Mouse (Mus musculus): ENCODE results near the gene Cntnap5a. TPM values are rescaled to one million over a fixed set of nuclear protein-coding genes. Genes with fewer than 3 reads are reported as not detected.

Cntnap5a gene
- polyA plus RNA-seq, 1 experiment from 2014 or later, result not detected

GRCm38 (mm10) chr1:115925953-115926665, 241.6 kb downstream of the Cntnap5a start:
- H3K36me3 ChIP-seq, result no peaks in the 10 kb centered on the region
- no peak overlapping the region for H3K9ac ChIP-seq
- H3K4me2 ChIP-seq, result no peak overlapping the region
- WGBS, result 82% methylated on average over 1 of the region's 1 CpGs
- no peaks in the 10 kb centered on the region for H3K27me3 ChIP-seq
- ATAC-seq (ENCODE audit: insufficient number of reproducible peaks, low FRiP score, low TSS enrichment, low read depth), result no peak
- no peak overlapping the region for H3K4me3 ChIP-seq
- no peaks in the 10 kb centered on the region for H3K9me3 ChIP-seq
- H3K4me1 ChIP-seq, result no peaks in the 10 kb centered on the region
- H3K27ac ChIP-seq, result no peak overlapping the region

GRCm38 (mm10) chr1:115932045-115932444, 247.5 kb downstream of the Cntnap5a start:
- H3K27me3 ChIP-seq, result no peaks in the 10 kb centered on the region
- 39% methylated on average over 1 of the region's 1 CpGs for WGBS
- no peak overlapping the region for H3K4me2 ChIP-seq
- no peak overlapping the region for H3K27ac ChIP-seq
- no peaks in the 10 kb centered on the region for H3K9me3 ChIP-seq
- H3K9ac ChIP-seq, result no peak overlapping the region
- no peak overlapping the region for H3K4me3 ChIP-seq
- no peak for ATAC-seq (ENCODE audit: insufficient number of reproducible peaks, low FRiP score, low TSS enrichment, low read depth)
- no peaks in the 10 kb centered on the region for H3K4me1 ChIP-seq
- H3K36me3 ChIP-seq, result no peaks in the 10 kb centered on the region

GRCm38 (mm10) chr1:115945892-115946291, 261.3 kb downstream of the Cntnap5a start:
- no peaks in the 10 kb centered on the region for H3K36me3 ChIP-seq
- H3K9me3 ChIP-seq, result no peaks in the 10 kb centered on the region
- no peak overlapping the region for H3K9ac ChIP-seq
- H3K27ac ChIP-seq, result no peak overlapping the region
- H3K4me2 ChIP-seq, result no peak overlapping the region
- no peak overlapping the region for H3K4me3 ChIP-seq
- no peaks in the 10 kb centered on the region for H3K4me1 ChIP-seq
- 71% methylated on average over 3 of the region's 3 CpGs for WGBS
- H3K27me3 ChIP-seq, result no peaks in the 10 kb centered on the region
- ATAC-seq (ENCODE audit: insufficient number of reproducible peaks, low FRiP score, low TSS enrichment, low read depth), result no peak

GRCm38 (mm10) chr1:115956528-115956927, 272.0 kb downstream of the Cntnap5a start:
- no peaks in the 10 kb centered on the region for H3K9me3 ChIP-seq
- no peak for ATAC-seq (ENCODE audit: insufficient number of reproducible peaks, low FRiP score, low TSS enrichment, low read depth)
- no peaks in the 10 kb centered on the region for H3K4me1 ChIP-seq
- H3K27ac ChIP-seq, result no peak overlapping the region
- no peak overlapping the region for H3K4me2 ChIP-seq
- H3K9ac ChIP-seq, result no peak overlapping the region
- no peak overlapping the region for H3K4me3 ChIP-seq
- WGBS, result 82% methylated on average over 2 of the region's 2 CpGs
- H3K27me3 ChIP-seq, result no peaks in the 10 kb centered on the region
- no peaks in the 10 kb centered on the region for H3K36me3 ChIP-seq

- WGBS, result 78% methylated on average over 4 of the region's 4 CpGs
- H3K4me3 ChIP-seq, result no peak overlapping the region
- no peaks in the 10 kb centered on the region for H3K36me3 ChIP-seq
- H3K4me1 ChIP-seq, result no peaks in the 10 kb centered on the region
- H3K27ac ChIP-seq, result no peak overlapping the region
- no peak for ATAC-seq (ENCODE audit: insufficient number of reproducible peaks, low FRiP score, low TSS enrichment, low read depth)
- no peaks in the 10 kb centered on the region for H3K27me3 ChIP-seq
- no peak overlapping the region for H3K4me2 ChIP-seq
- no peaks in the 10 kb centered on the region for H3K9me3 ChIP-seq
- no peak overlapping the region for H3K9ac ChIP-seq
Observed at GRCm38 (mm10) chr1:115964993-115965575, 280.5 kb downstream of the Cntnap5a start.

- no peaks in the 10 kb centered on the region for H3K9me3 ChIP-seq
- H3K4me2 ChIP-seq, result no peak overlapping the region
- 77% methylated on average over 1 of the region's 1 CpGs for WGBS
- no peaks in the 10 kb centered on the region for H3K4me1 ChIP-seq
- no peak overlapping the region for H3K4me3 ChIP-seq
- no peaks in the 10 kb centered on the region for H3K27me3 ChIP-seq
- no peak for ATAC-seq (ENCODE audit: insufficient number of reproducible peaks, low FRiP score, low TSS enrichment, low read depth)
- H3K27ac ChIP-seq, result no peak overlapping the region
- no peaks in the 10 kb centered on the region for H3K36me3 ChIP-seq
- no peak overlapping the region for H3K9ac ChIP-seq
Observed at GRCm38 (mm10) chr1:115990204-115990603, 305.6 kb downstream of the Cntnap5a start.

- H3K9me3 ChIP-seq, result no peaks in the 10 kb centered on the region
- ATAC-seq (ENCODE audit: insufficient number of reproducible peaks, low FRiP score, low TSS enrichment, low read depth), result no peak
- no peak overlapping the region for H3K4me3 ChIP-seq
- H3K9ac ChIP-seq, result no peak overlapping the region
- no peaks in the 10 kb centered on the region for H3K36me3 ChIP-seq
- 65% methylated on average over 2 of the region's 2 CpGs for WGBS
- H3K4me1 ChIP-seq, result no peaks in the 10 kb centered on the region
- H3K4me2 ChIP-seq, result no peak overlapping the region
- no peaks in the 10 kb centered on the region for H3K27me3 ChIP-seq
- no peak overlapping the region for H3K27ac ChIP-seq
Observed at GRCm38 (mm10) chr1:116015768-116016167, 331.2 kb downstream of the Cntnap5a start.

- no peaks in the 10 kb centered on the region for H3K9me3 ChIP-seq
- H3K9ac ChIP-seq, result no peak overlapping the region
- H3K4me1 ChIP-seq, result no peaks in the 10 kb centered on the region
- no peak overlapping the region for H3K4me3 ChIP-seq
- ATAC-seq (ENCODE audit: insufficient number of reproducible peaks, low FRiP score, low TSS enrichment, low read depth), result no peak
- no peaks in the 10 kb centered on the region for H3K27me3 ChIP-seq
- H3K27ac ChIP-seq, result no peak overlapping the region
- 73% methylated on average over 1 of the region's 1 CpGs for WGBS
- no peaks in the 10 kb centered on the region for H3K36me3 ChIP-seq
- H3K4me2 ChIP-seq, result no peak overlapping the region
Observed at GRCm38 (mm10) chr1:116029653-116030052, 345.1 kb downstream of the Cntnap5a start.

GRCm38 (mm10) chr1:116035897-116036296, 351.3 kb downstream of the Cntnap5a start:
- WGBS, result 60% methylated on average over 1 of the region's 1 CpGs
- H3K4me1 ChIP-seq, result no peaks in the 10 kb centered on the region
- H3K36me3 ChIP-seq, result no peaks in the 10 kb centered on the region
- H3K4me3 ChIP-seq, result no peak overlapping the region
- no peaks in the 10 kb centered on the region for H3K27me3 ChIP-seq
- H3K9me3 ChIP-seq, result no peaks in the 10 kb centered on the region
- no peak overlapping the region for H3K9ac ChIP-seq
- no peak overlapping the region for H3K4me2 ChIP-seq
- ATAC-seq (ENCODE audit: insufficient number of reproducible peaks, low FRiP score, low TSS enrichment, low read depth), result no peak
- H3K27ac ChIP-seq, result no peak overlapping the region

GRCm38 (mm10) chr1:116036894-116037293, 352.3 kb downstream of the Cntnap5a start:
- Histone ChIP-seq H3K4me2 (no peak overlapping the region), H3K9me3 (no peaks in the 10 kb centered on the region), H3K27me3 (no peaks in the 10 kb centered on the region), H3K27ac (no peak overlapping the region), H3K36me3 (no peaks in the 10 kb centered on the region), H3K4me1 (no peaks in the 10 kb centered on the region), H3K9ac (no peak overlapping the region), H3K4me3 (no peak overlapping the region)
- 80% methylated on average over 2 of the region's 2 CpGs for WGBS
- ATAC-seq (ENCODE audit: insufficient number of reproducible peaks, low FRiP score, low TSS enrichment, low read depth), result no peak

GRCm38 (mm10) chr1:116044083-116044482, 359.5 kb downstream of the Cntnap5a start:
- H3K9ac ChIP-seq, result no peak overlapping the region

GRCm38 (mm10) chr1:116107010-116107723, 422.6 kb downstream of the Cntnap5a start:
- ATAC-seq (ENCODE audit: insufficient number of reproducible peaks, low FRiP score, low TSS enrichment, low read depth), result no peak
- no peak overlapping the region for H3K27ac ChIP-seq
- no peaks in the 10 kb centered on the region for H3K27me3 ChIP-seq
- WGBS, result 67% methylated on average over 3 of the region's 3 CpGs
- H3K4me3 ChIP-seq, result no peak overlapping the region
- H3K4me1 ChIP-seq, result no peaks in the 10 kb centered on the region
- no peaks in the 10 kb centered on the region for H3K36me3 ChIP-seq
- H3K9ac ChIP-seq, result no peak overlapping the region
- no peaks in the 10 kb centered on the region for H3K9me3 ChIP-seq
- no peak overlapping the region for H3K4me2 ChIP-seq

More at GRCm38 (mm10) chr1:116044083-116044482, 359.5 kb downstream of the Cntnap5a start:
- no peaks in the 10 kb centered on the region for H3K9me3 ChIP-seq
- no peak overlapping the region for H3K4me2 ChIP-seq
- no peaks in the 10 kb centered on the region for H3K36me3 ChIP-seq
- 10% methylated on average over 1 of the region's 1 CpGs for WGBS
- no peak for ATAC-seq (ENCODE audit: insufficient number of reproducible peaks, low FRiP score, low TSS enrichment, low read depth)
- no peaks in the 10 kb centered on the region for H3K4me1 ChIP-seq
- H3K27ac ChIP-seq, result no peak overlapping the region
- H3K27me3 ChIP-seq, result no peaks in the 10 kb centered on the region
- H3K4me3 ChIP-seq, result no peak overlapping the region
